Mouse (Mus musculus) CD4-positive, CD25-positive, alpha-beta regulatory T cell, adult 4 months (primary cell): Measurements from ENCODE around the gene Pgpep1. TPM values are rescaled to one million over a fixed set of nuclear protein-coding genes. Genes with fewer than 3 reads are reported as not detected.

Source experiments
- ATAC-seq: one replicate; pipeline ENCODE4 v1.8.0; 2017
- polyA plus RNA-seq, 2 experiments: library from polyadenylated mRNA; unstranded; fragments of 100-300 nt; shearing (Covaris generic); gene quantifications; one replicate each; pipeline ENCODE4 v1.2.1; 2017

Gene Pgpep1
- polyA plus RNA-seq, 2 experiments from 2014 or later, result 7.0 to 9.5 TPM

DNA sequence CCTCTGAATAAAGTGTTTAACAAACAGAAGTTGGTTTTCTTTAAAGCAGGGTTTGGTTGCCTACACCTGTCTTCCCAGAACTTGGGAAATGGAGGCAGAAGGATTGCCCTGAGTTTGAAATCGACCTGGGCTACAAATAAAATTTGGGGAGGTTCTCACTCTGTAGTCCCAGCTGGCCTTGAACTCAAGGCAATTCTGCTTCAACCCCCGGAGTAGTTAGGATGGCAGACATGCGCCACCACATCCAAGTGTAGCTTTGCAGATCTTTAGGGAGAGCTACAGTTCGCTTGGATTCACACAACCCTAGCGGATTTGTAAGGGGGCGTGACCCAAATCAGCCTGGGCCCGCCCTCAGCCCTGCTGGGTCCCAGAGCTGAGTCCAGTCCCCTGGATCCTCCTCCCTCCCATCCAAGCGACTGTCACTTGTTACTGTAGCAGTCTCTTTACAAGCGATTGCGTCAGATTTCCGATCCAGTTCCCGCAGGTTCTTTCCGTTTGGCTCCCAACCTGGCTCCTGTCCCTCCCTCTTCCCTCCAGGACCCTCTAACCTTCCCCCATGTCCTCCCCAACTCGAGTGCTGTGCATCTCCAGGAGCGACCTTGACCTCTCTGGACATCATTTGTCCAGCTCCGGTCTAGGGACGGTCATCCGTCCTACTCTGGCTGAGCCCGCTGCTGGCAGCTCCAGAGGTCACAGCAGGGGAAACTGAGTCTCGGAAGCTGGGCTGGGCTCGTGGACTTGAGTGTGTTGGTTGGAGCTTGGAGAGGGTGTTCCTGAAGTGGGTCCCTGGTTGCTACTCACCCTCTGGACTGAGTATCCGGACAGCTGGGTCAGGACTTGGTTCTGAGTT lies 29.4 kb downstream of the Pgpep1 start:
- no peak for ATAC-seq

DNA sequence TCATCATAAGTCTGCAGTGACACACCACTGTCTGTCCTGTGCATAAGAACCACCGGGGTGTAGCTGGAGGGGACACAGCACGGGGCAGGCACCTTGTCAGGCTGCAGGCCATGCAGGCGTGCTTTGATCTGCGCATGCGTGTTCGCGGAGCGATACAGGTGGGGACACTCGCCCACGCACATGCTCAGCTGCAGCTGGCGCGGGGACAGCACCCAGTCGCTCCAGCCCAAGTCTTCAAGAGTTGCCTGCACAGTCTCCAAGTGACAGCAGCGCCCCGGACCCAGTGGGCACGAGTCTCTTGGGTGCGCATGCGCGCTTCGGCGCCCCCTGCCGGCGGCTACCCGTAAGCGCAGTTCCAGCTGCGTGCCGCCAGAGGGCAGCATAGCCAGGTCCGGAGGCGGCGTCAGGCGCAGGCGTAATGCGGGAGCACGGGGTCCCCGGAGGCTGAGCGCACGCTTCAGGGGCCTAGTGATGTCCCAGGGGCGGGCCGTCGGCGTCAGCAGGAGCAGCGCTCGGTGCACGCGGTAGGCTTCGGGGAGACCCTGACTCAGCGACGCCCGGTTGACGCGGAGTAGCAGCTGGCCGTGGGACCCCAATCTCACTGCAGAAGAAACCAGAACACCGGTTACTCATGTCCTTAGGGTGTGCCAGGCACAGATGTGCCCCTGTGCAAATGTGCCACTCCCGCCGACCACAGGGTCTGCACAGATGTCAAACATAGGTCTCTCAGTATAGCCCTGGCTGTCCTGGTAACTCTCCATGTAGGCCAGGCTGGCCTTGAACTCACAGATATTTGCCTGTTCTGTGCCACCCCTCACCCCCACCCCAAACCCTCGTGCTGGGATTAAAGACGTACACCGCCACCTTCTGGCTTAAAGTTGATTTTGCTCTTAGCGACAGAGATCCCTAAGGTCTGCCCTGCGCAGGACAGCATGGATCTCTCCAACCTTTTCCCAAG lies 30.3 kb downstream of the Pgpep1 start:
- ATAC-seq, result peak; percentile 83

DNA sequence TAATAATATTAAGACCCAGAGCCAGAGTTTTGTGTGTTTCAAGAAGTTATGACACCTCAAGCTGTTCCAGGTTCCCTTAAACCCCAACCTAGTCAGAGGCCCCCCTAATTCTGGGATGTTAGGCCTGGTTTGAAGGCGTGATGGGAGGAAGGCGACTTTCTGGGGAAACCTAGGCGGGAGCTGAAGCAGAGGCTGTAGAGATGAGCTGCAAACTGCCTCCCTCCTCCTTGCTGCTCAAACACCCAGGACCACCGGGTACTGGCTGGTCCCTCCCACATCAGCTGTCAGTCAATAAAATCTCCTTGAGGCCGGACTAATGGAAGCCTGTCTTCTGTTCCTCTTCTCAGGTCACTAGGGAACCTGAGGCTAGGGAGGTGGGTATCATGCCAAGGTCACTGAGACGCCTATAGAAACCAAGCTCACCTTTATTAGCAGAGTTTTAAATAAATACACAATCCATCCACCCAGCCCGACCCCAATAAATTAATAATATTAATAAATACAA lies 31.1 kb downstream of the Pgpep1 start:
- ATAC-seq, result no peak

DNA sequence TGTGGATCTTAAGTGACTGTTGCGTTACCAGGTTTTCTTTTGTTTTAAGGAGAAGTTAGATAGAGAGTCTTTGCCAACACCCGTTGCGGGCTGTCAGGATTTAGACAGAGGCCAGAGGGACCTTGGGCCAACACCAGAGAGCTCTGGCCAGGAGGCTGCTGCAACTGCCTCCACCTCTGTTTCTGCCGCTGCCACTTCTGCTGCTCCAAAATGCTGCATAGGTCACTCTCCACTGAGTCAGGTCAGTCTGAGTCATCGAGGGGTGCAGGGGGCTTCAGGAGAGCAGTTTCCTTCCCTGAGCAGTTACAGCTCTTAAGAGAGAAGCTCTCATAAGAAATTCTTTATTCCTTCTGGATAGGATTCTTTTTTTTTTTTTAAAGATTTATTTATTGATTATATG lies 33.1 kb downstream of the Pgpep1 start:
- no peak for ATAC-seq

DNA sequence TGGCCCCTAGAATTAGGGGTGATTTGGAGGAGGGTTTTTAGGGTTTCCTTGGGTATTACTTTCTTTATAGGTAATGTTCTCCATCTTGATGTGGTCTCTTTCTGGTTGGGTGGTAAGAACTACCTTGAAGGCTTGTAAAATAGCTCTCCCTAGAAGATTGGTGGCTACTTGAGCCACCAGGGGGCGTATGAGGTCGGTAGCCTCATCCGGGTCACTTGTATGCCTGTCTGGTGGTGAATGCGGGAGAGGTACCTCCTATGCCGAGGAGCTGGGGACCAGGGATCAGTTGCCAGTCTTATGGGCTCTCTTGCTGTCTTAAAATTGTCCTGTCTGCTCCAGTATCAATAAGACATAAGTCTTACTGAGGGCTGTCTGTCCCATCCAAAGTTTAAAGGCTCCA lies 35.1 kb downstream of the Pgpep1 start:
- ATAC-seq, result peak; percentile 25

DNA sequence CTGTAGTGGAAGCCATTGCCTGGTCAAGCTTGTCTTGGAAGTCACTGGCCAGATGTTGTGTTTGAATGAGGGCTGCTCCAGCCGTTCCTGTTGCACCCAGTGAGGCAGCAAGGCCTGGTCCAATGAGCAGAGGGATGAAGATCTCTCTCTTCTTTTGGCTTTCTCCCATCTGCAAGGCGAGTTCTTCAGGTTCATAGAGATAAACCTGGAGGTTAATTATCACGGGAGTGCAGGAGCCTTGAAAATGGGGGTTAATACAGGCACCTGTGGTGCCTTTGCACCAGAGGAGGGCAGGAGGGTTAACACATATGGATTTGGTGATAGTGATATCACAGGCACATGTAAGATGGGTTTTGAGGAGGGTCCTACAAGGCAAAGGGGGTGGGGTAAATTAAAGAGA lies 38.0 kb downstream of the Pgpep1 start:
- ATAC-seq, result no peak

DNA sequence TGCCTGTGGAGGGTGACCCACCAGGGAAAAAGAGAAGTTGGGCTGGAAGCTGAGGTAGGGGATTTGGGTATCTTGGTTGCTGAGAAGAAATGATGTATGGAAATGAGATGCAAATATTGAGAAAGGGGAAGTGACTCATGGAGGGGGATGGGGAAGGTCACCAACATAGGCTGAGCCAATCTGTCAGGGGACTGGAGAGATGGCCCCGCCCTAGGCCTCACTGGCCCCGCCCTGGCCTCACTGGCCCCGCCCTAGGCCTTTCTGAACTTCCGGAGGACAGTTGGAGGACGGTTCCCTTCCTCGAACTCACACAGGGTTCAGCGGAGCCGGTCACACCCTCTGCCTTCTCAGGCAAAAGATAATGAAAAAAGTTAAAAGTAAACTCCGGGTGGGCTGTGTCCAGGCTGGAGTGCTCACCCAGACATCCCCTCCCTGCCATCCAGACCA lies 41.3 kb downstream of the Pgpep1 start:
- ATAC-seq, result peak; percentile 62

DNA sequence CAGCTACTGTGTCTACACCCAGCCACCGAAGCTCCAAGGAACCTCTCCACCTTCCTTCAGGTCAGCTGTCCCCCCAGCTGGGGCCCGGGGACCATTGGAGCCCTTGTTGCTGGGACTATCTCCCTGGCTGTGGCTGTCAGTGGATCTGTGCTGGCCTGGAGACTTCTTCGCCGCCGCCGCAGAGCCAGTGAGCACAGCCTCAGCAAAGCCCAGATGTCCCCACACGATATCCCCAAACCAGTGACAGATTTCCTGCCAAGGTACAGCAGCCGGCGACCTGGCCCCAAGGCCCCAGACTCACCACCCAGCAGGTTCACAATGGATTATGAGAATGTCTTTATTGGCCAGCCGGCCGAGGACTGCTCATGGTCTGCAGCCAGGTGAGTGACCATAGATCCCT lies 42.2 kb downstream of the Pgpep1 start:
- ATAC-seq, result no peak

DNA sequence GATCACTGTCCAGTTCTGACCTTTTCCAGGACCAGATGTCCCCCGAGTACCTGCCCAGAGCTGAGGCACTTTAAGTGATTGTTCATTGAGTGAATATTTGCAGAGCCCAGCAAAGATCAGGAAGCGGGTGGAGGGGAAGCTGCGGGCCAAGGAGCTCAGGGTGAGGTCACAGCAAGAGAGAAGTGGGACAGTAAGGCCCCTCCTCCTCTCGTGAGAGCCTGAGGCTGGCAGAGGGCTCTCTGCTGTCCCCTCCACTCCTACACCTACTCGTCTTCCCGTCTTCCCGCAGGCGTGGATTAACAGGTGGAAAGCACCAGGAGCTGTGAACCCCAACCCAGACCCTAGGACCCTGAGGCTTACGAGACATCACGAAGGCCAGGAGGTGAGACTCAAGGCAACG lies 43.5 kb downstream of the Pgpep1 start:
- ATAC-seq, result no peak

DNA sequence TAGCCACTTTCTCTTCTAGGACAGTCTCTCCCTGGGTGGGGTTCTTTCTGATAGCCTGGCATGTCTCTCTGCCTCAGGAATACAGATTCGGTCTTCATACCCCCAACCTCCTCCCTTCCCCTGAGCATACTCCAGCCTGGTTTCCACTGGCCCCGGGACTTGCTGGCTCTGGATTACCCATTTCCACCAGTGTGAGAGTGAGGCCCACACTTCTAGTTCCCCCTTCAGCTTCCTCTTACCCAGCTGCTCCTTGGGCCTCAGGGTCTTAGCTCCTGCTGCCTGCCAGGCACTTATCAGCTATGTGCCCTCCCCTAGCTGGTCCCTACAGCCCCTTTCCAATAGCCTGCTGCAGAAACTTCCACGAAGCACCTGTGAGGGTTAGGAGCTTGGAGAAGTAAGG lies 44.3 kb downstream of the Pgpep1 start, which contains the start of gene Lrrc25:
TSS of gene Lrrc25 (plus strand) at position 262 of the 400 bp plus-strand sequence.
- ATAC-seq, result no peak

DNA sequence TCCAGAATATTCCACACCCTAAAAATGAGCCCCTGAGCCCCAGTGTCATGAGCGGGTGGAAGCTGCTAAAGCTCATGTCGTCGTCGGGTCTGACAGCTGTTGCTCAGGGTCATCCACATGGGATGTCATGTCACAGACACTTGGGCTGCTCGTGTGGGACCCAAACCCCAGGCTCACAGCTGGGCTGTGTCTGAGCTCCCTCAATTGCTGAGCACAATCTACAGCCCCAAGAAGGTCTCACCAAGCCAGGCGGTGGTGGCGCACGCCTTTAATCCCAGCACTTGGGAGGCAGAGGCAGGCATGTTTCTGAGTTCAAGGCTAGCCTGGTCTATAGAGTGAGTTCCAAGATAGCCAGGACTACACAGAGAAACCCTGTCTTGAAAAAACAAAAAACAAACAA lies 44.9 kb downstream of the Pgpep1 start:
- ATAC-seq, result no peak

DNA sequence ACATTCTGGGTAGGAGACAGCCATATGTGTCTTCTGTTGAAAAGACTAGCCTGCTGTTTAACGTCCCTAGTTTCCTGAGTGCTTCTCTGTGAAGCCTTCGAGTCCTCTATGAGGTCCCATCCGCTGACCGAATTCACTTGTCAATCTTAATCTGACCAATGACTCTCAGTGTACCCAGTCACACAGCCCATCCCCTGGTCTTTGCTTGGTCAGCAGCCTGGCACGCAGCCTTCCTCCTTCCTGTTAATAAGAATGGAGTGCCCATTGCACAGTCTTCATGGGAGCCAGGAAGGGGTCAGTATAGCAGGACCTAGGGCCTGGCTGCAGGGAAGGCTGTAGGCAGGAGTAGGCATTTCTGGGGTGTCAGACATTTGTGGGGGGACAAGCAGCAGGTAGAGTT lies 45.7 kb downstream of the Pgpep1 start:
- no peak for ATAC-seq

DNA sequence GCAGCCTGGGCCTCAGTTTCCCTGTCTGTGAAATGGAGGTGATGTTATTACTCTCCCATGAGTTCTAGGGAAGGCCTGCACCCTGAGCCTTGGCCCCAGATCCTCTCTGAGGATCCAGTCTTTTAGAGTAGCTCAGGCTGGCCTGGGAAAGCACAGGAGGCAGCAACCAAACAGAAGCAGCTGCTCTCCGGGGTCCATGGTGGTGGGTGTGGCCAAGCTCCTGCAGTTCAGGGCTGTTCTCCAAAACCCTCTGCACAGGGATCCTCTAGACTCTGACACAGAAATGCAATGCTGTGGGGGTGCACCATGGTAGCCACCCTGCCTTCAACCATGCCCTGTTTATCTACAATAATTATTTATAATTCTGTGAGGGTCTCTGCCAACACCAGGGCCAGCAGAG lies 46.4 kb downstream of the Pgpep1 start:
- no peak for ATAC-seq

DNA sequence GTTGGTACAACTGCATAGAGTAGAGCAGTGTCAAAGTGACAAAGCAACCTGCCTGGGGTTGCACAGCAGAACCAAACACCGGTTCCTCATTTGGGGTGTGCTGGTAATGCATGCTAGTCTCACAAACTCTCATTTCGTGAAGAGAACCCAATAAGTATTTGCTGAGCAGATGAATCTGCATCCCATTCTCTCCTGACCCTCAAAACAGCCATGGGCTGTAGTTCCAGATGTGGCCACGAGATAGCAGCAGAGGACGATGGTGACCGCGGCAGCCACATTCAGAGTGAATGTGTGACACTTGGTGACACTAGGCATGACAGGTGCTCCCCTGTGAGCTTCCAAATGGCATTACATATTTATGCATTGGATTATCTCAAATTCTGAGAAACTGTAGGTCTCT lies 48.3 kb downstream of the Pgpep1 start:
- ATAC-seq, result peak; percentile 31

DNA sequence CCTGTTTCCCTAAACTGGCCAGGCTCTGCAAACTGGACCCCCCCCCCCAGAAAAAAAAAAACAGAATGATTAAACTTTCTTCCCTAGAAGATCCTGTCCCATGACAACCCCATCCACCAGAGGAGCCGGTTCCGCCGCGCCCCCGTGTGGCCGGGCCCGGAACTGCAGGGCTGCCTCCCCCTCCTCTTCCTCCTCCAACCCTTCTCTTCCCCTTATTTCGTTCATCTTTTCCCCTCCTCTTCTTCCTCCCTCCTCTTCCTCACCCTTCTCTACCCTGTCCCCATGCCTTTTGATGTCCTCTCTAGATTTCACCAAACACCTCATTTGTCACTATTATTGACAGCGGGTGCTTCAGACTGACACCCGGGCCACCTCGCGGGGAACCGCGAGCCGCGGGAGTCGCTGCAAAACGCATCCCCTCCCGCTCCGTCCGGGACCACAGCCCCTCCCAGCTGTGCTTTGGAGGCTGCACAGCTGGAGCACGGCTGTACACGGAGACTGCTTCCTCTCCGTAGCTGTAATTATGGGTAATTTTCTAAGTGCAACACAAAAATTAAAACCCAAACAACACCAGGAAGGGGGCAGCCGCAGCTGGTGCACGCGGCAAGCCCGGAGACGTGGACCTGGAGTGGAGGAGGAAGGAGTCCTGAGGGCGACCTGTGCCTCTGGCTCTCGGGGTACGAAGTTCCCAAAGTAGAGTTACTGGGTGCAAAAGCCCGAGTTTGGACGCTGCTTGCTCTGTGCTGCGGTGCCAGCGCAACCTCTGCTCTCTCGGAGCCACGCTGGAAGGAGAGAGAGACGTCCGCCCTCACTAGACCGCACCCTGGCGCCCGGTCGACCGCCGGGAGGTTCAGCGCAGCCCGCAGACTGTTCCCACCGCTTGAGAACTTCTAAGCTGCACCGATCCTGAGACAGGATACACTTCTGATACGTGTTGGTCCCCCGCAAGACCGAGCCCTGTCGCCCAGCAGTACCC lies 49.1 kb downstream of the Pgpep1 start:
- peak; percentile 12 for ATAC-seq

DNA sequence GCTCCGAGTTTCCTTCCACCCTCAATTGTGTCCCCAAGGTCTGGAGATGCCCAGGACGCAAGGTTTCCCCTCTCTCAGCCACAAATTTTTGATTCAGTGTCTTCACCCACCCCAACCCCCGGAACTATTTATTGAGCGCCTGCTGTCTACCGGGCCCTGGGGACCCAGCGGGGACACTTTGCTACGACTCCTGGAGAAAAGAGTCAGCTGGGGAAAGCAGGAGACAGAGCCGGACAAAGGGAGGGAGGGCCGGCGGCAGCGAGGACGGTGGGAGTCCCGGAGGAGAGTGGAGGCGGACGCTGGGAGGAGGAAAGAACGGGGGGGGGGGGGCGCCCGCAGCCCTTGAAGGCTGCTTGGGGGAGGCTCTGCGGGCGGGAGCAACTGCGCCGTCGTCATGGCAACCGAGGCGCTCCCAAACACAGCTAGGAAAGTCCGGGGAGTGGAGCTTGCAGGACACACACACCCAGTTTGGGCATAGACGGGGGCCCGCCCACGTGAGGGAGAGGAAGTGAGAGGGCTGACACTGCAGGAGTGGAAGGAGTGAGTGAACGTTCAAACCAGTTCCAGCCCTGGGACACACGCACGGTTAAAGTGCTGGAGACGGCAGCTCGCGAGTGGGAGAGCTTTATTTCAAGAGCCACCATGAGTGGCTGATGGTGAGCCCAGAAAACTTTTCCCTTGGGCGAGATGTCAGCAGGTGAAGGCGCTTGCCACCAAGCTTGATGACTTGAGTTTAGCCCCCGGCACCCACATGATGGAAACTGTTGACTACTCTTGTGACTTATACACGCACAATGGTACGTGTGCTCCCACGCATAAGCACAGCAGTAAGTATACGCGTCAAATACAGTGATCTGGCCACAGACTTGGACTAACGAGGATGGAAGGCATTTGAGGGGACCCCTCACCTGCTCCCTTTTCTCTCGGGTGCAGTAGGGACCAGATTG lies 50.1 kb downstream of the Pgpep1 start:
- peak; percentile 55 for ATAC-seq

DNA sequence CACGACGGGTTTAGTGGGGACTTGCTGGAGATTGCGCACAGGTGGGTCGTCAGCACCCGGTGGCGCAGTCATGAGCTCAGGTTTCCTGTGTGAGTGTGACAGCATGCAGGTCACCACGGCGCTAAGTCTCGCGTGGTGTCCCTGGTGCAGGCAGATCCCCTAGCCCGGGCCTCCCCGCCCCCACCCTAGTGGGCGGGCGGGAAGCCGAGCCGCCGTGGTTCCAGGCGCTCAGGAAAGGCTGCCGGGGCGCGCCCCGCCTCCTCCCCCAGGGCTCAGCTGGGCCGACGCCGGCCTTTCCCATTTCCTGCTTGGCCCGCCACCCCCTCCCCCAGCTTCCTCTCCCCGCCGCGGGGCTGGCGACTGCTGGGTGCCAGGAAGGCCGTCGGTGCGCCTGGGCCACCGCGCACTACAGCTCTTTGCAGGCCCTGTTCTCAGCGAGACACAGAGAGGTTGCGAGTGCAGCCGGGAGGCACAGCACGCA lies 50.8 kb downstream of the Pgpep1 start:
- ATAC-seq, result peak; percentile 60

DNA sequence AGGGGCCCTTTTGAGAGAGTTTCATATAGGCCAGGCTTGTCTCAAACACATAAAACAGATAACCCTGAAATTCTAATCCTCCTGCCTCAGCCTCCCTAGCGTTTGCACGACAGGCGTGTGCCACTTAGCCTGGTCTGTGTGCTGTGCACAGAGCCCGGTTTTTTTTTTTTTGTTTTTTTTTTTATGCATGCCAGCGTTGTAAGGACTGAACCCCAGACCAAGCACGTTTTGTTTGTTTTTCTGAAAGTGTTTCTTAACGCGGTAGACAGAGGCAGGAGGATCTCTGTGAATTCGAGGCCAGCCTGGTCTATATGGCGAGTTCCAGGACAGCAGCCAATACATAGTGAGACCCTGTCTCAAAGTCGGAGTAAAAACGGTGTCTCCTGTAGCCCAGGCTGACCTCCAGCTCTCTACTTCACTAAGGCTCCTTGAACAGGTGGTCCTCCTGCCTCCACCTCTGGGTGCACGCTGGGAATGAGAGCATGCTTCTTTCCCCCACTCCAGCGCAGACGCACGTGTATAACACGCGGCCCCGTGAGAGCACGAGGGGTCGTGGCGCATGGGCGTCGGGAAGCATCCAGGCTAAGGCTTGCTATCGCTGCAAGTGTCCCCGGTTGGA lies 51.3 kb downstream of the Pgpep1 start, which contains the start of gene Ssbp4:
TSS of gene Ssbp4 (minus strand) at position 124 of the 619 bp plus-strand sequence.
- no peak for ATAC-seq

DNA sequence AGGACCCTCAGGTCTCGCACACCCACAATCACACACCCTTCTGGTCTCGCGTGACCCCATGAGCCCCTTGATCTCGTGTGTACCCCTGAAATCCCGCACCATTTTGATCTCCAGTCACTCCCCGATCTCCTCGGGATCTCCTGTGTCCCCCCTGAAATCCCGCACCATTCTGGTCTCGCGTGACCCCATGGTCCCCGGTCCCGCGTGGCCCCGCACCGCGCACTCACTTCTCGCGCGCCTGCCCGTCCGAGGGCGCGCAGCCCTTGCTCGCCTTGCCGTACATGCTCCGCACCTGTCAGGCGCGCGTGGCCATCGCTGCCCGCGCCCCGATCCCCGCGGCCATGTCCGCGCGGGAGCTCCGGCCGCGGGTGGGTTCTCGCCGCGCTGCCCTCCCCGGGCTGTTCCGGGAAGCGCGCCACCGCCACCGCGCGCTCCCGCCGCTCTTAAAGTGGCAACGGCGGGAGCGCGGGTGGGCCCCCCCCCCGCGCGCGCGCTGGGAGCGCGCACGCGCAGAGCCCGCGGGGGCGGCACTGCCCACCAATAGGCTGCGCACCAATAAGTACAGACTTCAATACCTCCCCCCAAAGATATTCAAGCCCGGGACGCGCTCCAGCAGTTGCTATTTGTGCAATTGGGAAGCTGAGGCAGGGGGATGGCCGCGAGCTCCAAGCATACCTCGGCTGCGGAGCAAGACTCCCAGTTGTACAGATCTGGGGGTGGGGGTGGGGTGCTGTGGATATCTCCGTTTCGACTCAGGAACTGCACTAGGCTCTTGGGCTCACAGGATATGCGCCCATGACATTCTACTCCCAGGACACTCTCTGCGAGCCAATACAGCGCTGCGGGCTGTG lies 52.1 kb downstream of the Pgpep1 start:
- peak; percentile 16 for ATAC-seq
